ENCODE assay signal across 14 mouse cellular contexts in genomic region chr5:80659043-80659442, GRCm38 (mm10).
DNase-seq lines count a peak whose midpoint lies in the region; ATAC-seq lines count a peak whose summit lies in the region.
"Had no signal": no experiment of that assay in that cellular context is flagged by ENCODE, and none has a peak within 500 bp of the region (broad histone marks: within the 10 kb centered on the region; RNA-seq: fewer than 3 reads in every experiment).

No protein-coding gene starts in this region.

- H3K27ac ChIP-seq in forebrain, embryonic 14.5 days (ENCODE audit: low read depth, low read length): no peak overlapping the region
- H3K27ac ChIP-seq in forebrain, embryonic 10.5 days: no peak overlapping the region
- no peak overlapping the region for H3K27ac ChIP-seq in intestine, embryonic 16.5 days (ENCODE audit: low read length)
- H3K27ac ChIP-seq: limb, embryonic 13.5 days; liver, embryonic 15.5 days had no signal

- H3K27me3 ChIP-seq in forebrain, embryonic 14.5 days (replicated peaks; ENCODE audit: control insufficient read depth, insufficient read depth, low read length): no peaks in the 10 kb centered on the region
- H3K27me3 ChIP-seq in forebrain, embryonic 10.5 days (ENCODE audit: poor library complexity, severe bottlenecking): no peaks in the 10 kb centered on the region
- no peaks in the 10 kb centered on the region for H3K27me3 ChIP-seq in intestine, embryonic 16.5 days (replicated peaks; ENCODE audit: control insufficient read depth, insufficient read depth, low read length)
- H3K27me3 ChIP-seq: limb, embryonic 13.5 days; liver, embryonic 15.5 days had no signal

- no peaks in the 10 kb centered on the region for H3K9me3 ChIP-seq in forebrain, embryonic 14.5 days (replicated peaks; ENCODE audit: control insufficient read depth, low read length)
- no peaks in the 10 kb centered on the region for H3K9me3 ChIP-seq in forebrain, embryonic 10.5 days
- H3K9me3 ChIP-seq in intestine, embryonic 16.5 days (ENCODE audit: control insufficient read depth, low read length): no peaks in the 10 kb centered on the region
- H3K9me3 ChIP-seq: limb, embryonic 13.5 days; liver, embryonic 15.5 days had no signal

- H3K9ac ChIP-seq in forebrain, embryonic 14.5 days (ENCODE audit: low read length): no peak overlapping the region
- no peak overlapping the region for H3K9ac ChIP-seq in intestine, embryonic 16.5 days (ENCODE audit: low read depth, low read length)
- H3K9ac ChIP-seq: limb, embryonic 13.5 days; liver, embryonic 15.5 days had no signal

- peaks cover 2% of the 10 kb centered on the region; the same call in 1 of the 2 replicates for H3K4me1 ChIP-seq in forebrain, embryonic 14.5 days (ENCODE audit: control insufficient read depth, insufficient read depth, low read length)
- H3K4me1 ChIP-seq in forebrain, embryonic 10.5 days: no peaks in the 10 kb centered on the region
- H3K4me1 ChIP-seq in intestine, embryonic 16.5 days (ENCODE audit: control insufficient read depth, insufficient read depth, low read length): no peaks in the 10 kb centered on the region
- H3K4me1 ChIP-seq: limb, embryonic 13.5 days; liver, embryonic 15.5 days had no signal

- peak; percentile 56 for DNase-seq in forebrain, embryonic 14.5 days (ENCODE audit: low spot score)
- DNase-seq in forebrain, embryonic 10.5 days (ENCODE audit: extremely low spot score, low spot score): no peak
- DNase-seq in layer of hippocampus, adult 11-12 months (ENCODE audit: low spot score): peak; percentile 21
- DNase-seq in layer of hippocampus, postnatal 25 days (ENCODE audit: extremely low spot score in 1 of 2, low spot score in 1 of 2): no peak
- DNase-seq in brain, adult 2 months (ENCODE audit: low read depth, low spot score): peak; percentile 27
- DNase-seq in cerebellum, adult 9-11 months: no peak
- DNase-seq in thymus, postnatal 36 days: no peak
- DNase-seq: cerebellum, adult 2 months; gastrocnemius, postnatal 10 days; heart, postnatal 14 days; kidney, postnatal 14 days had no signal

- WGBS in forebrain, embryonic 14.5 days: 60% methylated on average over 5 of the region's 5 CpGs
- 90% methylated on average over 5 of the region's 5 CpGs for WGBS in forebrain, embryonic 10.5 days
- 43% methylated on average over 5 of the region's 5 CpGs for WGBS in intestine, embryonic 16.5 days

- no peak overlapping the region for H3K4me2 ChIP-seq in forebrain, embryonic 14.5 days (ENCODE audit: low read length)
- no peak overlapping the region for H3K4me2 ChIP-seq in intestine, embryonic 16.5 days (ENCODE audit: low read depth, low read length)
- H3K4me2 ChIP-seq: limb, embryonic 13.5 days; liver, embryonic 15.5 days had no signal

- peak; percentile 77; the same call in 1 of the 2 replicates for ATAC-seq in forebrain, embryonic 14.5 days
- peak; percentile 33; the same call in 1 of the 2 replicates for ATAC-seq in intestine, embryonic 16.5 days

- no peak overlapping the region for H3K4me3 ChIP-seq in forebrain, embryonic 14.5 days (ENCODE audit: low read depth, low read length)
- H3K4me3 ChIP-seq in forebrain, embryonic 10.5 days: no peak overlapping the region
- H3K4me3 ChIP-seq in intestine, embryonic 16.5 days (ENCODE audit: low read length): no peak overlapping the region
- H3K4me3 ChIP-seq: limb, embryonic 13.5 days; liver, embryonic 15.5 days had no signal

- no peaks in the 10 kb centered on the region for H3K36me3 ChIP-seq in forebrain, embryonic 14.5 days (ENCODE audit: control insufficient read depth, insufficient read depth, low read length)
- no peaks in the 10 kb centered on the region for H3K36me3 ChIP-seq in forebrain, embryonic 10.5 days (replicated peaks)
- H3K36me3 ChIP-seq in intestine, embryonic 16.5 days (ENCODE audit: control insufficient read depth, insufficient read depth, low read length): no peaks in the 10 kb centered on the region
- H3K36me3 ChIP-seq: limb, embryonic 13.5 days; liver, embryonic 15.5 days had no signal

Comparison
In these comparisons a context has a peak if more than half of its experiments do, and no peak if none do; other contexts are left out.
1. DNase-seq: peak in forebrain, embryonic 14.5 days (single experiment), layer of hippocampus, adult 11-12 months (single experiment) and brain, adult 2 months (single experiment); none in forebrain, embryonic 10.5 days (single experiment), layer of hippocampus, postnatal 25 days (0 of 2), cerebellum, adult 9-11 months (single experiment) and thymus, postnatal 36 days (0 of 2).